Mouse (Mus musculus): ENCODE data around the gene Rps16.
A peak's percentile ranks its signal among the peaks of the same experiment; 100 is the strongest.
"Not testable (repeated sequence)": the region's sequence is repeated elsewhere in the genome, so short reads cannot be mapped to it uniquely, and the experiment has no call there.

The Rps16 gene

DNA sequence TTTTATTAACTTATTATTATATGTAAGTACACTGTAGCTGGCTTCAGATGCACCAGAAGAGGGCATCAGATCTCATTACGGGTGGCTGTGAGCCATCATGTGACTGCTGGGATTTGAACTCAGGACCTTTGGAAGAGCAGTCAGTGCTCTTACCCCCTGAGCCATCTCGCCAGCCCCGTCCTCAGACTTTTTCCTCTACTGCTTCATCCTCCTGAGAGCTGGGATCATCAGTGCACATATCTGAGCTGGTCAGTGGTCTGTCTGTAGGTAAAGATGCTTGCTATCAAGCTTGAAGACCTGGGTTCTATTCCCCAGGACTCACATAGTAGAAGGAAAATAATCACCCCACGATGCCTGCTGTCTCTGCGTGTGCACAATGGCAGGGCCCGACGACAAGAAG lies 36.9 kb downstream of the Rps16 start:
- DNase-seq (ENCODE audit: low spot score in 2 of 2), result not testable (repeated sequence)

DNA sequence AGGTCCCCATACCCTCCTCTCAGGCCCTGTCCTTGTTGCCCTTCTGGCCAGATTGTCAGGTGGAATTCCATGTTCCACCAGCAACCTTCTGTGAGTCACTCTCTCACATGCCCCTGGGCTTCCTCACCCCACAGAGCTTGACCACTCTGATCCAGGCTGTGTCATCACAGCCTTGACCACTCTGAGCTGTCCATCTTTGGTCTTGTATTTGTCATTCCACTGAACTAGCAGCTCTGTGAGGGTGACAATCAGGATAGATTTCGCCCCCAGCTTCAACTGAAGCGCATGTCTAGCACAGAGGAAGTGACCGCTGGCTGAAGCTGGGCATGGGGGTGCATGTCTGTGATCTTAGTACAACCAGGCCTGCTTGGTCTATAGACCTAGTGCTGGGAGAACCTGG lies 39.9 kb downstream of the Rps16 start:
- no peak for DNase-seq (ENCODE audit: low spot score in 2 of 2)

DNA sequence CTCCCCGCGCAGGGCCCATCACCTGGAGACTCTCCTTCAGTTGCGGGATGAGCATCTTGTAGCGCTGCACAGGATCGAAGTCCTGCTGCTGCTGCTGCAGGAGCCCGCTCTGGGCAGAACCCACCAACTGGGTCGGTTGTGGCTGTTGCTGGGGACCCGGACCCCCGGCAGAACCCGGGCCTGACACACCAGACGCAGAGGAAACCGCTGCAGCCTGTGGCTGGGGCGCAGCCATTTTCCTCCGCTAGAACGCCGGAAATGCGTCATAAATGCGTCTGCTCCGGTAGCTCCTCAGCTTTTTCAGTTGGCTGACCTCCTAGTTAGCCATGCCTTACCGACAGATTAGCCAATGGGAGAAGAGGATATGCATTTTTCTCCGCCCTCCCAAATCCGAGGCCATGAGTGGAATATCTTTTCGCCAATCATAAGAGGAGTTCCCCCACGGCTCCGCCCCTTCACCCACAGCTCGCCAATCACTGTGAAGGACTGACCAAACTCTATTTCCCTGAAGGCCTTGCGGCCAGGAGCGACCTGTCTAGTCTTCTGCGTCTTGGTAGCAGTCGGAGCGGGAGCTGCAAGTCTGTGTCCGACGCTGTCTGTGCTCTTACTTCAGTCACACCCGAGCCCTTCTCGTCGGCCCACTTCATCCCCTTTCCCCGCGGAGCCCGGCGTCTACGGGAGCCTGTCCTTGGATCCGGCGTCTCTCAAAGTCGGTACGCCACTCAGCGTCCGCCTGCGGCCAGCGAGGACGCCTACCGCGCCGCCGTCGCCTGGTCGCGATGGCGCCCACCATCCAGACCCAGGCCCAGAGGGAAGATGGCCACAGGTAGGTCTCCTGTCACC lies 42.2 kb downstream of the Rps16 start, which contains the start of the genes Med29 and Paf1:
Med29 (minus strand) TSS at position 280 of the 843 bp plus-strand sequence.
Paf1 (plus strand) TSS at position 523 of the 843 bp plus-strand sequence.
- peak; percentile 96 to 98 for DNase-seq (ENCODE audit: low spot score in 2 of 2)

- DNase-seq (ENCODE audit: low spot score in 2 of 2), result no peak
Measured at GRCm38 (mm10) chr7:28393272-28393951, 43.0 kb downstream of the Rps16 start.

DNA sequence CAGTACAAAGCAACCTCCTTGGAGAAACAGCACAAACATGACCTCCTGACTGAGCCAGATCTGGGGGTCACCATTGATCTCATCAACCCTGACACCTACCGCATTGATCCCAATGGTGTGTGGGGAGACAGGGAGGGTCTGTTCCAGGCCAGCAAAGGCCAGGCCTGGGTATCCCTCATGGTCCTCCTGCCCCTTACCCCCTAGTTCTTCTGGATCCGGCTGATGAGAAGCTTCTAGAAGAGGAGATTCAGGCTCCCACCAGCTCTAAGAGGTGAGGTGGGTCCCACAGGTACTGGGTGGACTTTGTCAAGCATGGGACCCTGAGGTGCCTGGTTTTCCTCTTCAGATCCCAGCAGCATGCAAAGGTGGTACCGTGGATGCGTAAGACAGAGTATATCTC lies 45.0 kb downstream of the Rps16 start:
- DNase-seq (ENCODE audit: low spot score in 2 of 2), result no peak

DNA sequence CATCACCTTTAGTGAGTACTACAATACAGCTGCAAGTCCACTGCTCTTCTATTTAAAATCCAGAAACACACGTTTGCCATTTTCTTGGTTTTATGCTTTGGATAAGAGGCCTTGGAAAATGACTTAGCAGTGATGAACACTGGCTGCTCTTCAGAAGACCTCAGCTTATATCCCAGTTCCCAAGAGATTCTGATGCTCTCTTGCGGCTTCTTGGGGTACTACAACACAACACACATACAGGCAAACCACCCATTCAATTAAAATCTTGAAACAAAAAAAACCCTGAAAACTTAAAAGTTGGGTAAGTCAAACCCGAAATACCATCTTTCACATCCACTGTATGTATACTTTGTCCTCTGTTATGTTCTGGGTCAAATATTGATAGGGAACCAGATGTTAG lies 47.5 kb downstream of the Rps16 start:
- no peak for DNase-seq (ENCODE audit: low spot score in 2 of 2)

- DNase-seq (ENCODE audit: low spot score in 2 of 2), result no peak
Measured at GRCm38 (mm10) chr7:28398696-28399340, 48.4 kb downstream of the Rps16 start.

GRCm38 (mm10) chr7:28401030-28401429 lies 50.6 kb downstream of the Rps16 start:
- DNase-seq (ENCODE audit: low spot score in 2 of 2), result no peak

- no peak for DNase-seq (ENCODE audit: low spot score in 2 of 2)
Measured at GRCm38 (mm10) chr7:28401942-28402341, 51.5 kb downstream of the Rps16 start.

All from frontal cortex, postnatal 10 days (tissue).